Mouse (Mus musculus): ENCODE measurements around the gene Creg2. TPM values are rescaled to one million over a fixed set of nuclear protein-coding genes. Genes with fewer than 3 reads are reported as not detected.

The Creg2 gene
- polyA plus RNA-seq (2012; rRNA removed), result under 0.01 TPM in 2 replicates

DNA sequence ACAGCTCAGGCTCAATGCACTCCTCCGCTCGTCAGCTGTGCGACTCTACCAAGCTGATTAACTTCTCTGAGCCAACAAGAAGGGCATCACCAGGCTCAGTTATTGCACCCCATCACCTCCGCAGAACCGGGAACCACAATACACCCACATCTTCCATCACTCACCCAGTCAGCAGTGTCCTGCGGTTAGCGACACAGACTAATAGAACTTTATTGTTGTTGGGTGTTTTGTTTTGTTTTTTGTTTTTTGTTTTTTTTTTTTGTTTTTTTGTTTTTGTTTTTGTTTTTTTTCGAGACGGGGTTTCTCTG is at the start of gene Creg2:
Creg2 (minus strand) TSS at position 234 of the 308 bp plus-strand sequence.

DNA sequence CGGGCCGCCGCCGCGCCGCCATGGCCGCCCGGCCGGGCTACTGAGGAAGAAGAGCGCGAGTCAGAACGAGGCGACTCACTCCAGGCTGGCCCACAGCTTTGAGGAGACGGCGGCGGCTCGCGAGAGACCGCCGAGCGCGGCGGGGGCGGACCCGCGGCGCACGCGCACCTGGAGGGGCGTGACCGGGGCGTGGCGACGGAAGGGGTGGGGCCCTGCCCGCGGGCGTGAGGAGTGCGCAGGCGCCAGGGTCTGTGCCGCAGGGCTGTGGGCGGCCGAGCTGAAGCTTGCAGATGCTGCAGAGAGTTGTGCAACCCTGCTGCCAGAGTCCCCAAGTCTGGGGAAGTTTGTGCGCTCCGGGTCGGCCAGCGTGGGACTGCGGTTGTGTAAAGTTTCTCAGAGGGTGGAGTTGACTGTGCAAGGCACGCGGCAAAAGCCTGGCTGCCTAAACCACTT is 74.0 kb downstream of the Creg2 start, which contains the start of gene Rnf149:
Rnf149 (minus strand) TSS at position 153 of the 453 bp plus-strand sequence.

Other genes with a start within 250 kb of the Creg2 start
- gene Tbc1d8, start 172.7 kb downstream of the Creg2 start, polyA plus RNA-seq (2012; rRNA removed), result 12.1 and 18.0 TPM in 2 replicates
- 5.9 and 6.2 TPM in 2 replicates for gene Cnot11, start 116.5 kb downstream of the Creg2 start, polyA plus RNA-seq (2012; rRNA removed)
- 23.7 and 23.8 TPM in 2 replicates for gene Rnf149, start 74.1 kb downstream of the Creg2 start, polyA plus RNA-seq (2012; rRNA removed)
- 0.02 and 0.06 TPM in 2 replicates for gene Rfx8, start 69.5 kb upstream of the Creg2 start, polyA plus RNA-seq (2012; rRNA removed)
- not detected in 2 replicates for gene Gm3646, start 153.9 kb upstream of the Creg2 start, polyA plus RNA-seq (2012; rRNA removed)
- 16.8 and 19.5 TPM in 2 replicates for gene Map4k4, start 249.4 kb upstream of the Creg2 start, polyA plus RNA-seq (2012; rRNA removed)

Measured in liver, embryonic 18 days (tissue).